Mouse (Mus musculus) MEL (cell line): ENCODE results near the gene Chrne. TPM values are rescaled to one million over a fixed set of nuclear protein-coding genes. Genes with fewer than 3 reads are reported as not detected.

Source experiments
- DNase-seq: peaks from one replicate; pipeline ENCODE4 v3.0.0; 2011; ENCODE audit warnings: low read depth, low spot score
- H3K27ac ChIP-seq: 2 replicates; pipeline ENCODE4 v1.5.1; 2012; ENCODE audit warnings: low read depth, mild to moderate bottlenecking, control low read depth, low read length, moderate library complexity; ENCODE audit not compliant: control insufficient read depth
- H3K27me3 ChIP-seq, 2 experiments: fragments of 150-350 bp in 1 of 2; sonication (generic) in 1 of 2; 2 replicates each; pipeline ENCODE4 v1.6.1; 2012; ENCODE audit warnings: low read length in 2 of 2, mild to moderate bottlenecking in 2 of 2, improper control_type of control experiment in 1 of 2, moderate library complexity in 1 of 2; ENCODE audit not compliant: insufficient read depth in 2 of 2, control insufficient read depth in 1 of 2
- H3K36me3 ChIP-seq, 2 experiments: 2 replicates each; pipeline ENCODE4 v1.6.1; 2012 to 2014; ENCODE audit warnings: low read length in 2 of 2, improper control_type of control experiment in 1 of 2, inconsistent platforms in 1 of 2, mild to moderate bottlenecking in 1 of 2; ENCODE audit not compliant: insufficient read depth in 2 of 2, control insufficient read depth in 1 of 2
- H3K4me1 ChIP-seq, 2 experiments: fragments of 150-350 bp in 1 of 2; sonication (generic) in 1 of 2; 2 replicates each; pipeline ENCODE4 v1.6.1; 2012; ENCODE audit warnings: low read length in 2 of 2, improper control_type of control experiment in 1 of 2, mild to moderate bottlenecking in 1 of 2; ENCODE audit not compliant: insufficient read depth in 2 of 2, control insufficient read depth in 1 of 2
- H3K4me3 ChIP-seq, 2 experiments: fragments of 150-350 bp in 1 of 2; sonication (generic) in 1 of 2; 2 replicates each; pipeline ENCODE4 v1.5.1; 2012; ENCODE audit warnings: low read depth in 2 of 2, low read length in 2 of 2, mild to moderate bottlenecking in 2 of 2, moderate library complexity in 2 of 2, control low read depth in 1 of 2, improper control_type of control experiment in 1 of 2; ENCODE audit not compliant: control insufficient read depth in 1 of 2, insufficient read depth in 1 of 2
- H3K79me2 ChIP-seq: 2 replicates; pipeline ENCODE4 v1.6.1; 2012; ENCODE audit warnings: mild to moderate bottlenecking, low read length, moderate library complexity; ENCODE audit not compliant: control insufficient read depth, poor library complexity, insufficient read depth
- H3K9ac ChIP-seq: 2 replicates; pipeline ENCODE4 v1.6.1; 2012; ENCODE audit warnings: low read depth, mild to moderate bottlenecking, control low read depth, low read length, moderate library complexity; ENCODE audit not compliant: control insufficient read depth, poor library complexity, severe bottlenecking
- H3K9me3 ChIP-seq: fragments of 150-350 bp; sonication (generic); replicated peaks from 2 replicates; pipeline ENCODE4 v1.6.1; 2012; ENCODE audit warnings: mild to moderate bottlenecking, low read length, improper control_type of control experiment, moderate library complexity; ENCODE audit not compliant: insufficient read depth
- BHLHE40 ChIP-seq: IDR thresholded peaks from 2 replicates; pipeline ENCODE4 v1.6.1; 2012; ENCODE audit warnings: low read depth, mild to moderate bottlenecking, inconsistent platforms, low read length, improper control_type of control experiment, borderline replicate concordance
- CHD1 ChIP-seq: IDR thresholded peaks from 2 replicates; pipeline ENCODE4 v1.6.1; 2012; ENCODE audit warnings: low read depth, mild to moderate bottlenecking, inconsistent platforms, low read length, improper control_type of control experiment
- CHD2 ChIP-seq: IDR thresholded peaks from 2 replicates; pipeline ENCODE4 v1.6.1; 2011; ENCODE audit warnings: low read length, improper control_type of control experiment
- CTCF ChIP-seq, 3 experiments: IDR thresholded peaks in 2 of 3; conservative IDR thresholded peaks in 1 of 3; 2 replicates each; pipeline ENCODE4 v1.5.1; 2011 to 2012; ENCODE audit warnings: low read length in 3 of 3, low read depth in 2 of 3, mild to moderate bottlenecking in 2 of 3, improper control_type of control experiment in 1 of 3, inconsistent platforms in 1 of 3, mixed read lengths in 1 of 3, moderate library complexity in 1 of 3; ENCODE audit not compliant: control insufficient read depth in 1 of 3, insufficient read depth in 1 of 3, poor library complexity in 1 of 3, severe bottlenecking in 1 of 3
- E2F4 ChIP-seq: IDR thresholded peaks from 2 replicates; pipeline ENCODE4 v1.6.1; 2011; ENCODE audit warnings: low read depth, low read length, improper control_type of control experiment, borderline replicate concordance
- EP300 ChIP-seq, 2 experiments: IDR thresholded peaks; 2 replicates each; pipeline ENCODE4 v1.6.1; 2011; ENCODE audit warnings: improper control_type of control experiment in 2 of 2, low read length in 2 of 2, low read depth in 1 of 2, mild to moderate bottlenecking in 1 of 2
- GABPA ChIP-seq: IDR thresholded peaks from 2 replicates; pipeline ENCODE4 v1.6.1; 2012; ENCODE audit warnings: low read depth, mild to moderate bottlenecking, inconsistent platforms, low read length, improper control_type of control experiment, moderate library complexity
- GATA1 ChIP-seq: IDR thresholded peaks from 2 replicates; pipeline ENCODE4 v1.6.1; 2011; ENCODE audit warnings: low read depth, low read length, improper control_type of control experiment
- HCFC1 ChIP-seq: IDR thresholded peaks from 2 replicates; pipeline ENCODE4 v1.6.1; 2012; ENCODE audit warnings: low read depth, mild to moderate bottlenecking, inconsistent platforms, low read length, improper control_type of control experiment, moderate library complexity
- KAT2A ChIP-seq: conservative IDR thresholded peaks from 2 replicates; pipeline ENCODE4 v1.6.1; 2012; ENCODE audit warnings: low read depth, low read length, improper control_type of control experiment, inconsistent platforms
- MYB ChIP-seq: IDR thresholded peaks from 2 replicates; pipeline ENCODE4 v1.6.1; 2011; ENCODE audit warnings: mild to moderate bottlenecking, low read depth, low read length, improper control_type of control experiment
- POLR2AphosphoS2 ChIP-seq: IDR thresholded peaks from 2 replicates; pipeline ENCODE4 v1.6.1; 2011; ENCODE audit warnings: low read length, improper control_type of control experiment
- RAD21 ChIP-seq: IDR thresholded peaks from 2 replicates; pipeline ENCODE4 v1.6.1; 2011; ENCODE audit warnings: mild to moderate bottlenecking, low read depth, low read length, improper control_type of control experiment
- SMC3 ChIP-seq: IDR thresholded peaks from 2 replicates; pipeline ENCODE4 v1.6.1; 2011; ENCODE audit warnings: low read depth, low read length, improper control_type of control experiment
- TCF12 ChIP-seq: IDR thresholded peaks from 2 replicates; pipeline ENCODE4 v1.6.1; 2014; ENCODE audit warnings: low read depth, mild to moderate bottlenecking, inconsistent platforms, low read length, improper control_type of control experiment, moderate library complexity
- USF1 ChIP-seq: IDR thresholded peaks from 2 replicates; pipeline ENCODE4 v1.6.1; 2014; ENCODE audit warnings: low read depth, mild to moderate bottlenecking, inconsistent platforms, low read length, improper control_type of control experiment, moderate library complexity
- USF2 ChIP-seq, 2 experiments: IDR thresholded peaks; 2 replicates each; pipeline ENCODE4 v1.6.1; 2011 to 2012; ENCODE audit warnings: improper control_type of control experiment in 2 of 2, low read length in 2 of 2, borderline replicate concordance in 1 of 2, inconsistent platforms in 1 of 2, low read depth in 1 of 2, mild to moderate bottlenecking in 1 of 2; ENCODE audit not compliant: insufficient read depth in 1 of 2
- ZMIZ1 ChIP-seq: IDR thresholded peaks from 2 replicates; pipeline ENCODE4 v1.6.1; 2012; ENCODE audit warnings: low read depth, mild to moderate bottlenecking, inconsistent platforms, low read length, improper control_type of control experiment, moderate library complexity
- polyA plus RNA-seq, 2 experiments: library from polyadenylated mRNA; stranded (reverse) in 1 of 2; unstranded in 1 of 2; fragments of >175 nt in 1 of 2; fragments of >200 nt in 1 of 2; gene quantifications; 2 replicates each; pipeline versions ENCODE4 v1.2.1 to v1.2.4; 2012; ENCODE audit warnings: low replicate concordance in 2 of 2, low read depth in 1 of 2; ENCODE audit not compliant: insufficient read length in 2 of 2, insufficient read depth in 1 of 2, missing spikeins in 1 of 2
- total RNA-seq: library from RNA; depleted of rRNA; stranded (reverse); fragments of 300-350 nt; gene quantifications from 2 replicates; pipeline ENCODE4 v1.2.3, GENCODE M21; 2012

The Chrne gene
- total and polyA plus RNA-seq, 3 experiments: 0.33 to 0.54 TPM; not detected in 1

GRCm38 (mm10) chr11:70668335-70668770 is 49.3 kb upstream of the Chrne start (continued):
- TF ChIP-seq SMC3 (no peak), CHD1 (no peak; the same call in 1 of the 2 replicates)

- Histone ChIP-seq H3K36me3 (peaks cover 1 to 11% of the 10 kb centered on the region in 2 experiments; a peak in 2 of 4 replicates), H3K9ac (peak overlapping the region; percentile 82), H3K4me3 (peak overlapping the region; percentile 71 to 72), H3K4me1 (peaks cover 2 to 24% of the 10 kb centered on the region in 2 experiments; a peak in 3 of 4 replicates), H3K79me2 (peaks cover 18% of the 10 kb centered on the region), H3K9me3 (no peaks in the 10 kb centered on the region), H3K27ac (peak overlapping the region; percentile 86), H3K27me3 (no peaks in the 10 kb centered on the region)
- TF ChIP-seq EP300 (IDR thresholded peaks at IDR 0.05; ENCODE audit: low read depth in 1 of 2, low read length in 2 of 2): no peak
- TF ChIP-seq HCFC1: no peak
- TF ChIP-seq KAT2A: no peak
- TF ChIP-seq MYB: no peak
- TF ChIP-seq POLR2AphosphoS2: no peak
- TF ChIP-seq ZMIZ1: no peak
- TF ChIP-seq GABPA: no peak
- TF ChIP-seq USF1: no peak
- TF ChIP-seq CHD2: no peak
- TF ChIP-seq BHLHE40: no peak
- TF ChIP-seq GATA1: no peak
- TF ChIP-seq E2F4: no peak
- TF ChIP-seq CTCF (IDR thresholded peaks at IDR 0.05 in 2 of 3, conservative IDR thresholded peaks at IDR 0.05 in 1 of 3; ENCODE audit: control insufficient read depth in 1 of 3, insufficient read depth in 1 of 3, low read depth in 2 of 3, low read length in 3 of 3, poor library complexity in 1 of 3, severe bottlenecking in 1 of 3): no peak
- TF ChIP-seq RAD21: no peak
- TF ChIP-seq TCF12: no peak
- no peak for TF ChIP-seq USF2 (IDR thresholded peaks at IDR 0.05; ENCODE audit: borderline replicate concordance in 1 of 2, insufficient read depth in 1 of 2, low read depth in 1 of 2, low read length in 2 of 2)
- no peak for DNase-seq
Measured at GRCm38 (mm10) chr11:70667271-70668150, 48.5 kb upstream of the Chrne start.
